Mouse (Mus musculus): ENCODE measurements around the gene Ubald2.
"Not testable (repeated sequence)": the region's sequence is repeated elsewhere in the genome, so short reads cannot be mapped to it uniquely, and the experiment has no call there.

The Ubald2 gene

GRCm38 (mm10) chr11:116463833-116464232, 29.9 kb downstream of the Ubald2 start:
- peak; percentile 91 for DNase-seq (ENCODE audit: low read depth, low spot score)

DNA sequence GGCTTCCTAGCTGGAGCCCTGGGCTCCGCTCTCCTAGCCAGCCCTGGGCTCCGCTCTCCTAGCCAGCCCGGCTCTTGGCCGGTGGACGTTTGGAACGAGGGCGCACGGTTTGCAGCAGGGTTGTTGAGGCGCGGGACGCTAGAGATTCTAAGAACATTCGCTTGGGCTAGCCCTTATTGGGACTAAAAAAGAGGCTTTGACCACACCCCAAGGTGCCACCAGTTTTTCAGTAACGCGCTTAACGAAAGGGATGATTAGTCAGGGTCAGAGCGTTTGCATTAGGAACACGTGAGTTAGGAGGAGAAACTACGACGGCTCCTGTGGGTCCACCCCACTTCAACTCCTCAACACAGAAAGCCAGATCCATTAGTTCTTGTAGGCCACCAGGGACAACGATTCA, 32.2 kb downstream of the Ubald2 start, which contains the start of gene Qrich2:
Gene Qrich2, minus strand, starts transcription at position 101 of the 400 bp plus-strand sequence.
- no peak for DNase-seq (ENCODE audit: low read depth, low spot score)

DNA sequence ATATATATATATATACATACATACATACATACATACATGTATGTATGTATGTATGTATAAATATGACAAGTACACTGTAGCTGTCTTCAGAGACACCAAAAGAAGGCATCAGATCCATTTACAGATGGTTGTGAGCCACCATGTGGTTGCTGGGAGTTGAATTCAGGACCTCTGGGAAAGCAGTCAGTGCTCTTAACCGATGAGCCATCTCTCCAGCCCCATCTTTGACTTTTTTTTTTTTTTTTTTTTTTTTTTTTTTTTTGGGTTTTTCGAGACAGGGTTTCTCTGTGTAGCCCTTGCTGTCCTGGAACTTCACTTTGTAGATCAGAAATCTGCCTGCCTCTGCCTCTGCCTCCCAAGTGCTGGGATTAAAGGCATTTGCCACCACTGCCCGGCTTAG, 34.4 kb downstream of the Ubald2 start:
- not testable (repeated sequence) for DNase-seq (ENCODE audit: low read depth, low spot score)

DNA sequence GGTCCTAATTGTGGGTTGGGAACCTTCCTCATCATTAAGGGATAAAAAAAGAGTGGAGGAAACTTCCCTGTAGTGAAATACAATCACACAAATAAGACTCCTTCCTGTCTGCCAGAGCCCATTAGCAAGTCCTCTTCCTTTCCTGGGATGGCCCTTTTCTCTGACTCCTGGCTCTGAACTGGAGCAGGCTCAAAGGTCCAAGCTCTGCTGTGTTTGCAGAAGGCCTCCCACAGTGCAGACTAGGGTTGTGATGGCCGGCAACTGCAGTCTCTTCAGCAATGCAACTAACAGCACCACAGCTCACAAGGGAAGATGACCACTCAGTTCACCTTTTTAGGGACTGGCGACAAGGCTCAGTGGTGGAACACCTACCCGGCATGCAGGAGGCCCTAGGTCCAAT, 36.4 kb downstream of the Ubald2 start:
- DNase-seq (ENCODE audit: low read depth, low spot score) = no peak

DNA sequence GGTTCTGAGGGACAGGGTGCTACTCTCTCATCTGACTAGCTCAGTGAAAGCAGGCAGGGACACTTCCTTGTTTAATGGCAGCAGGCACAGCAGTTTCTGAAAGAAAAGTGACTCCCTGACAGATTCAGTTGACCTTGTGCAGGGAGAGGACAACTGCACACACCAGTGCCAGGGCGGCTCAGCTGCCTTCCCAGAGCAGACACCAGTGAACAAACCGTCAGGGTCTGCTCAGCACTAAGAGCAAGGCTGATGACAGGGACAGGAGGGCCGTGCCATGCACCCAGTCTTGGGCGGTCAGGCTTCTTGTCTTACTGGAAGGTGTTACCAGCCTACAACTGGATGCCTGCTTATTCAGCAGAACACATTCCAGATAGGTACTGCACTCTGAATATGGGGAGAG, 37.0 kb downstream of the Ubald2 start:
- no peak for DNase-seq (ENCODE audit: low read depth, low spot score)

- DNase-seq (ENCODE audit: low read depth, low spot score) = no peak
Measured at GRCm38 (mm10) chr11:116472275-116472674, 38.4 kb downstream of the Ubald2 start.

- no peak for DNase-seq (ENCODE audit: low read depth, low spot score)
Measured at GRCm38 (mm10) chr11:116476041-116476440, 42.1 kb downstream of the Ubald2 start.

- no peak for DNase-seq (ENCODE audit: low read depth, low spot score)
Measured at GRCm38 (mm10) chr11:116476696-116477095, 42.8 kb downstream of the Ubald2 start.

DNA sequence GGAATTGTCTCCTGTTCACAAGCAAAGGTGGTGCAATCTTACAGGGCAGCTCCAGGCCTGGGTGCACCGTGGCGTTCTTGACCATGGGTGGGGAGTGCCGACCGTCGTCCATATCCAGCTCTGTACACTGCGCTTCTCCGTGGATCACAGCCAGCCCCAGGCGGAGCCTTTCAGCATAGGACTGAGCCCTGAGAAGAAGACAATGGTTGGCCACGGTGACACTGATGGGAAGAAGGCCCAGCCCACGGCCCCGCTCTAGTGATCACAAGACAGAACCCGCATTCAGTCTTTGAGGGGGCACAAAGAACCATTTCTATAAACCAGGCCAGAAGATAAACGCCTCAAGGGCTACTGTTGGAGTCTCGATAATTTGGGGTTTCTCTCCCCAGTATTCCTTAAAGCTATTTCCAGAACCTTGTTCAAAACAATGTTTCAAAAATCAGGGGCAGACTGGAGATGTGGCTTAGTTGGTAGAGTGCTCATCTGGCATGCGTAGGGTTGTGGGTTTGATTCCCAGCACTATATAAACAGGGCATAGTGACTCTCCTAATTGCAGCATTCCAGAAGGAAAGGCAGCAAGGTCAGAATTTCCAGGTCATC, 43.4 kb downstream of the Ubald2 start:
- no peak for DNase-seq (ENCODE audit: low read depth, low spot score)

DNA sequence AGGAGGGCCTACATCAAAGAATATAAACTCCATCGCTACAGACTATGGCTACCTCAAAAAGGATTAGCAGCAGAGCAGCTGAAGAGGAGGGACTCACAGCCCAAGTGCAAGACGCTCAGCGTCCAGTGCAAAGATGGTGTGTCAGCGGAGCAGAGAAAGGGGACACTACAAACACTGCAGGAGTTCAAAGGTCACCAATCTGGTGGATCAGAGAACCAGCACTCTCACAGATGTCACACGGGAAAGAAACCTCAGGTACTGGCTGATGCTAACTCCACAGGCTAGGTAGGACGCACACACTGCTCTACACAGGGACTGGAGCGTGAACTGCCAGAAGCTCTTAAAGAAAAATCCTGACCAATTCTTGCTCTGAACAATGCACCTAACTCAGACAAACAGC, 45.1 kb downstream of the Ubald2 start:
- DNase-seq (ENCODE audit: low read depth, low spot score) = no peak

DNA sequence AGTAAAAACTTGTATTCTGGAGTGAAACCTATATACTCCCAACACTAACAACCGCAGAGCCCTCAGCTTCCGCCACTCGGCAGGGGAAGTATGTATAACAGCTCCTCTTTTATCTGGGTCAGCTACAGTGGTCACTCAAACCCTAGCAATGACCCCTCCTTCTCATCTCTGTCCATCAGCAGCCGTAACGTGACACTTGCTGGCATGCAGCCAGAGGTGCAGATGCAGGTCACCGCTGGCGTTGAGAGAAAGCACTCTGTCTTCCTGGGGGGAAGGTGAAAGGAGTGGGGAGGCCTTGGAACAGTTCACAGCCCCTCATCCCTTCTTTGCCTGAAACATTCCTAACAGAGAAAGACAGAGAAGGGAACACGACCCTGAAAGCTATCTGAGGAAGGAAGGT, 45.9 kb downstream of the Ubald2 start:
- no peak for DNase-seq (ENCODE audit: low read depth, low spot score)

DNA sequence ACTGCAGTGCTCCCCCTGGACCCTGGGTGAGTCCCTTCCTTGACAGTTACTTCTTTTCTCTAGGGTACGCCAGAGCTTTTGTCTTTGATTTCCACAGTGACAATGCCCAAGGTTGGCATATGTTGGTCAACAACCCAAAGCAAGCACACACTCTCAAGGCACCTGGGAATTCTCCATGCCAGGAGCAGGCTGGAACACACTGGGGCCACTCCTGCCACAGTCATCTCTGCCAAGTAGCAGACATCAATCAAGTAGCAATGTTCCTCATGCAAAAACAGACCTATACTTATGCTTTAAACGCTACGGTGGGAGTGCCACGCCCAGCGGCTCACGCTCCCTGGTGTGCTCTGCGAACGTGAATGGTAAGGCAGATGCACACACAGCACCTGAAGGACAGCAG, 47.1 kb downstream of the Ubald2 start:
- DNase-seq (ENCODE audit: low read depth, low spot score) = no peak

- no peak for DNase-seq (ENCODE audit: low read depth, low spot score)
Measured at GRCm38 (mm10) chr11:116481776-116482175, 47.9 kb downstream of the Ubald2 start.

DNA sequence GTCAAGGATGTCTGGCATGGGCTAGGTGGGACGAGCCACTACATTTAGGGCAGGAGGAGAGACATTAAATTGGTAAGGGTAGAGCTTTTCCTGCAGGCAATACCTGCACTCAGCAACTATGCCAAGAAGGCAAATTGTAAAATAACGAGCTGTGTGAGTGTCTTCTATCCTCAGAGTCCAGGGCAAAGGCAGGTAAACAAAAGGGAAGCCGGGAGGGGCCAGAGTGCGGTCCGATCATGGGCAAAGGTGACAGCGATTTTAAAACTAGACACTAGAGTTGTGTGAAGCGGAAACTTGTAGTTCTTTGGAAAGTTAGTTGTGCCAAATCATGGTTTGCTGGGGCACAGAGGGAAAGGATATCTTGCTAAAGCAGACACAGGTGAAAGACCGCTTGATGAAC, 50.4 kb downstream of the Ubald2 start:
- DNase-seq (ENCODE audit: low read depth, low spot score) = no peak

DNA sequence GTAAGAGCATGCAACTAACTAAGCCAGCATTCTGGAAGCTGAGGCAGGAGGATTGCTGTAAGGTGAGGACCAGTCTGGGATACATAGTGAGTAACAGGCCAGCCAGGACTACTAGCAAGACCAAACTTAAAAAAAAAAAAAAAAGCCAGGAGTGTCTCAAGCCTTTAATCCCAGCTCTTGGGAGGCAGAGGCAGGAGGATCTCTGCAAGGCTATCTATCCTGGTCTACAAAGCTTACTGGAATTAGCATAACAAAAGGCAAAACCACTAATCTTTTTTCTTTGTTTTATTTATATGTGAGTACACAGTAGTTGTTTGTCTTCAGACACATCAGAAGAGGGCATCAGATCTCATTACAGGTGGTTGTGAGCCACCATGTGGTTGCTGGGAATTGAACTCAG, 54.3 kb downstream of the Ubald2 start:
- DNase-seq (ENCODE audit: low read depth, low spot score) = peak; percentile 63
